Mouse (Mus musculus) ES-E14 (cell line): ENCODE measurements around the gene Fam110a.

Experiments
- CHD2 ChIP-seq: IDR thresholded peaks from 2 replicates; pipeline ENCODE4 v1.6.1; 2014; ENCODE audit warnings: mild to moderate bottlenecking, low read depth, low read length, inconsistent platforms
- HCFC1 ChIP-seq: IDR thresholded peaks from 2 replicates; pipeline ENCODE4 v1.6.1; 2012; ENCODE audit warnings: low read length, inconsistent platforms, borderline replicate concordance; ENCODE audit not compliant: insufficient read depth
- MAFK ChIP-seq: IDR thresholded peaks from 2 replicates; pipeline ENCODE4 v1.6.1; 2014; ENCODE audit warnings: mild to moderate bottlenecking, low read depth, low read length, inconsistent platforms; ENCODE audit not compliant: insufficient read depth
- ZC3H11A ChIP-seq: IDR thresholded peaks from 2 replicates; pipeline ENCODE4 v1.6.1; 2012; ENCODE audit warnings: low read depth, mild to moderate bottlenecking, inconsistent platforms, low read length, borderline replicate concordance

GRCm38 (mm10) chr2:151921596-151921995 lies 58.4 kb downstream of the Fam110a start:
- TF ChIP-seq ZC3H11A = no peak
- TF ChIP-seq HCFC1 = no peak
- no peak for TF ChIP-seq CHD2
- no peak for TF ChIP-seq MAFK
